Mouse (Mus musculus): ENCODE measurements around the gene Kirrel3. TPM values are rescaled to one million over a fixed set of nuclear protein-coding genes. Genes with fewer than 3 reads are reported as not detected.
A peak's percentile ranks its signal among the peaks of the same experiment; 100 is the strongest.

The Kirrel3 gene
- polyA plus RNA-seq, 1 experiment from 2014 or later, result 25.9 TPM

- Histone ChIP-seq H3K4me1 (replicated peaks) (peaks cover 13% of the 10 kb centered on the region), H3K27me3 (0 out of 2 replicates have a peak, but pooled peaks cover 8% of the 10 kb centered on the region), H3K36me3 (no peaks in the 10 kb centered on the region), H3K4me2 (no peak overlapping the region), H3K27ac (replicated peaks) (no peak overlapping the region), H3K9ac (no peak overlapping the region), H3K9me3 (no peaks in the 10 kb centered on the region), H3K4me3 (no peak overlapping the region)
- ATAC-seq (ENCODE audit: low read depth), result no peak
- WGBS, result 77% methylated on average over 1 of the region's 1 CpGs
Observed at GRCm38 (mm10) chr9:34660566-34660965, 174.9 kb downstream of the Kirrel3 start.

GRCm38 (mm10) chr9:34663412-34663811 lies 177.7 kb downstream of the Kirrel3 start:
- H3K4me3 ChIP-seq, result no peak overlapping the region
- H3K4me1 ChIP-seq (replicated peaks), result peaks cover 24% of the 10 kb centered on the region
- no peaks in the 10 kb centered on the region for H3K9me3 ChIP-seq
- ATAC-seq (ENCODE audit: low read depth), result no peak
- no peak overlapping the region for H3K4me2 ChIP-seq
- whole genome bisulfite sequencing, result 48% methylated on average over 6 of the region's 6 CpGs
- no peak overlapping the region for H3K9ac ChIP-seq
- peaks cover 8% of the 10 kb centered on the region; the same call in 1 of the 2 replicates for H3K27me3 ChIP-seq
- no peaks in the 10 kb centered on the region for H3K36me3 ChIP-seq
- H3K27ac ChIP-seq (replicated peaks), result no peak overlapping the region

- 59% methylated on average over 15 of the region's 15 CpGs for WGBS
- H3K4me2 ChIP-seq, result no peak overlapping the region
- peaks cover 8% of the 10 kb centered on the region; the same call in 1 of the 2 replicates for H3K27me3 ChIP-seq
- no peak overlapping the region for H3K9ac ChIP-seq
- ATAC-seq (ENCODE audit: low read depth), result no peak
- H3K27ac ChIP-seq (replicated peaks), result no peak overlapping the region
- no peak overlapping the region for H3K4me3 ChIP-seq
- H3K9me3 ChIP-seq, result no peaks in the 10 kb centered on the region
- H3K4me1 ChIP-seq (replicated peaks), result peaks cover 25% of the 10 kb centered on the region
- H3K36me3 ChIP-seq, result no peaks in the 10 kb centered on the region
Observed at GRCm38 (mm10) chr9:34665361-34666129, 179.9 kb downstream of the Kirrel3 start.

- no peak overlapping the region for H3K9ac ChIP-seq
- H3K36me3 ChIP-seq, result no peaks in the 10 kb centered on the region
- no peak overlapping the region for H3K4me3 ChIP-seq
- no peak for ATAC-seq (ENCODE audit: low read depth)
- no peaks in the 10 kb centered on the region for H3K9me3 ChIP-seq
- no peak overlapping the region for H3K27ac ChIP-seq (replicated peaks)
- peaks cover 8% of the 10 kb centered on the region; the same call in 1 of the 2 replicates for H3K27me3 ChIP-seq
- H3K4me2 ChIP-seq, result no peak overlapping the region
- H3K4me1 ChIP-seq (replicated peaks), result peaks cover 33% of the 10 kb centered on the region
- WGBS, result 76% methylated on average over 1 of the region's 1 CpGs
Observed at GRCm38 (mm10) chr9:34667182-34667581, 181.5 kb downstream of the Kirrel3 start.

- Histone ChIP-seq H3K27me3 (no peaks in the 10 kb centered on the region; the same call in 1 of the 2 replicates), H3K4me1 (replicated peaks) (peaks cover 16% of the 10 kb centered on the region), H3K36me3 (no peaks in the 10 kb centered on the region), H3K9me3 (no peaks in the 10 kb centered on the region), H3K4me2 (no peak overlapping the region), H3K4me3 (no peak overlapping the region), H3K27ac (replicated peaks) (no peak overlapping the region), H3K9ac (no peak overlapping the region)
- WGBS, result 38% methylated on average over 2 of the region's 2 CpGs
- ATAC-seq (ENCODE audit: low read depth), result no peak
Observed at GRCm38 (mm10) chr9:34670906-34671305, 185.2 kb downstream of the Kirrel3 start.

- Histone ChIP-seq H3K36me3 (no peaks in the 10 kb centered on the region), H3K9me3 (no peaks in the 10 kb centered on the region), H3K4me2 (no peak overlapping the region), H3K4me1 (replicated peaks) (no peaks in the 10 kb centered on the region), H3K27me3 (no peaks in the 10 kb centered on the region), H3K27ac (replicated peaks) (no peak overlapping the region), H3K9ac (no peak overlapping the region), H3K4me3 (no peak overlapping the region)
- WGBS, result 85% methylated on average over 6 of the region's 6 CpGs
- no peak for ATAC-seq (ENCODE audit: low read depth)
Observed at GRCm38 (mm10) chr9:34686798-34687197, 201.1 kb downstream of the Kirrel3 start.

- 66% methylated on average over 4 of the region's 4 CpGs for WGBS
- H3K36me3 ChIP-seq, result no peaks in the 10 kb centered on the region
- no peaks in the 10 kb centered on the region for H3K27me3 ChIP-seq
- H3K4me2 ChIP-seq, result no peak overlapping the region
- ATAC-seq (ENCODE audit: low read depth), result no peak
- H3K9ac ChIP-seq, result no peak overlapping the region
- H3K4me1 ChIP-seq (replicated peaks), result no peaks in the 10 kb centered on the region
- H3K9me3 ChIP-seq, result no peaks in the 10 kb centered on the region
- no peak overlapping the region for H3K4me3 ChIP-seq
- no peak overlapping the region for H3K27ac ChIP-seq (replicated peaks)
Observed at GRCm38 (mm10) chr9:34688358-34688757, 202.7 kb downstream of the Kirrel3 start.

GRCm38 (mm10) chr9:34689375-34689774 lies 203.7 kb downstream of the Kirrel3 start:
- Histone ChIP-seq H3K4me1 (replicated peaks) (no peaks in the 10 kb centered on the region), H3K4me2 (no peak overlapping the region), H3K4me3 (no peak overlapping the region), H3K9me3 (no peaks in the 10 kb centered on the region), H3K27me3 (no peaks in the 10 kb centered on the region), H3K27ac (replicated peaks) (no peak overlapping the region), H3K9ac (no peak overlapping the region), H3K36me3 (no peaks in the 10 kb centered on the region)
- 62% methylated on average over 3 of the region's 3 CpGs for WGBS
- ATAC-seq (ENCODE audit: low read depth), result no peak

GRCm38 (mm10) chr9:34695646-34696045 lies 210.0 kb downstream of the Kirrel3 start:
- H3K27ac ChIP-seq (replicated peaks), result no peak overlapping the region
- H3K4me3 ChIP-seq, result no peak overlapping the region
- no peak for ATAC-seq (ENCODE audit: low read depth)
- H3K36me3 ChIP-seq, result no peaks in the 10 kb centered on the region
- no peak overlapping the region for H3K9ac ChIP-seq
- 83% methylated on average over 5 of the region's 5 CpGs for WGBS
- H3K9me3 ChIP-seq, result no peaks in the 10 kb centered on the region
- H3K4me2 ChIP-seq, result no peak overlapping the region
- no peaks in the 10 kb centered on the region for H3K27me3 ChIP-seq
- H3K4me1 ChIP-seq (replicated peaks), result no peaks in the 10 kb centered on the region

- no peaks in the 10 kb centered on the region for H3K27me3 ChIP-seq
- peak overlapping the region; percentile 42 for H3K27ac ChIP-seq (replicated peaks)
- no peak overlapping the region for H3K4me3 ChIP-seq
- no peak overlapping the region for H3K9ac ChIP-seq
- no peaks in the 10 kb centered on the region for H3K9me3 ChIP-seq
- 61% methylated on average over 12 of the region's 12 CpGs for WGBS
- H3K4me1 ChIP-seq (replicated peaks), result peaks cover 31% of the 10 kb centered on the region
- ATAC-seq (ENCODE audit: low read depth), result peak; percentile 68; the same call in 1 of the 2 replicates
- no peak overlapping the region for H3K4me2 ChIP-seq
- H3K36me3 ChIP-seq, result no peaks in the 10 kb centered on the region
Observed at GRCm38 (mm10) chr9:34703547-34704300, 218.0 kb downstream of the Kirrel3 start.

- ATAC-seq (ENCODE audit: low read depth), result no peak
Observed at GRCm38 (mm10) chr9:34704357-34704756, 218.7 kb downstream of the Kirrel3 start.

GRCm38 (mm10) chr9:34706350-34706873 lies 220.7 kb downstream of the Kirrel3 start:
- Histone ChIP-seq H3K27me3 (no peaks in the 10 kb centered on the region), H3K9ac (0 out of 2 replicates have a peak overlapping the region, but pooled peaks have one; percentile 5), H3K27ac (replicated peaks) (no peak overlapping the region), H3K4me3 (no peak overlapping the region), H3K36me3 (no peaks in the 10 kb centered on the region), H3K4me2 (no peak overlapping the region), H3K4me1 (replicated peaks) (peaks cover 36% of the 10 kb centered on the region), H3K9me3 (no peaks in the 10 kb centered on the region)
- WGBS, result 39% methylated on average over 4 of the region's 4 CpGs
- 0 out of 2 replicates have a peak, but pooled peaks have one; percentile 21 for ATAC-seq (ENCODE audit: low read depth)

More at GRCm38 (mm10) chr9:34704357-34704756, 218.7 kb downstream of the Kirrel3 start:
- Histone ChIP-seq H3K27ac (replicated peaks) (peak overlapping the region; percentile 42), H3K36me3 (no peaks in the 10 kb centered on the region), H3K4me1 (replicated peaks) (peaks cover 31% of the 10 kb centered on the region), H3K9me3 (no peaks in the 10 kb centered on the region), H3K27me3 (no peaks in the 10 kb centered on the region), H3K4me3 (no peak overlapping the region), H3K4me2 (no peak overlapping the region), H3K9ac (no peak overlapping the region)
- WGBS, result 49% methylated on average over 2 of the region's 2 CpGs
